Mouse (Mus musculus): ENCODE measurements around the gene Mfsd11. TPM values are rescaled to one million over a fixed set of nuclear protein-coding genes. Genes with fewer than 3 reads are reported as not detected.
"Not testable (repeated sequence)": the region's sequence is repeated elsewhere in the genome, so short reads cannot be mapped to it uniquely, and the experiment has no call there.

The Mfsd11 gene
- polyA plus RNA-seq, 1 experiment from 2014 or later, result 11.8 TPM

GRCm38 (mm10) chr11:116893532-116894442 is 41.5 kb downstream of the Mfsd11 start:
- Histone ChIP-seq H3K4me1 (replicated peaks) (no peaks in the 10 kb centered on the region), H3K36me3 (replicated peaks) (no peaks in the 10 kb centered on the region), H3K9me3 (replicated peaks) (no peaks in the 10 kb centered on the region), H3K4me3 (replicated peaks) (no peak overlapping the region), H3K27me3 (peaks cover 15% of the 10 kb centered on the region; the same call in 1 of the 2 replicates), H3K9ac (no peak overlapping the region), H3K4me2 (no peak overlapping the region), H3K27ac (replicated peaks) (no peak overlapping the region)
- WGBS (ENCODE audit: insufficient replicate concordance), result 61% methylated on average over 19 of the region's 19 CpGs
- no peak for ATAC-seq (ENCODE audit: insufficient read depth)

- Histone ChIP-seq H3K27me3 (0 out of 2 replicates have a peak, but pooled peaks cover 12% of the 10 kb centered on the region), H3K9ac (no peak overlapping the region), H3K4me2 (no peak overlapping the region), H3K4me1 (replicated peaks) (no peaks in the 10 kb centered on the region), H3K9me3 (replicated peaks) (no peaks in the 10 kb centered on the region), H3K4me3 (replicated peaks) (no peak overlapping the region), H3K27ac (replicated peaks) (no peak overlapping the region), H3K36me3 (replicated peaks) (no peaks in the 10 kb centered on the region)
- WGBS (ENCODE audit: insufficient replicate concordance), result 70% methylated on average over 3 of the region's 3 CpGs
- no peak for ATAC-seq (ENCODE audit: insufficient read depth)
These were observed 43.2 kb downstream of the Mfsd11 start for GRCm38 (mm10) chr11:116895402-116895801.

- no peak overlapping the region for H3K4me3 ChIP-seq (replicated peaks)
- peaks cover 16% of the 10 kb centered on the region for H3K27me3 ChIP-seq
- H3K36me3 ChIP-seq (replicated peaks), result no peaks in the 10 kb centered on the region
- no peak overlapping the region for H3K4me2 ChIP-seq
- no peak overlapping the region for H3K9ac ChIP-seq
- no peak overlapping the region for H3K27ac ChIP-seq (replicated peaks)
- 81% methylated on average over 12 of the region's 12 CpGs for WGBS (ENCODE audit: insufficient replicate concordance)
- no peaks in the 10 kb centered on the region for H3K9me3 ChIP-seq (replicated peaks)
- no peak for ATAC-seq (ENCODE audit: insufficient read depth)
- no peaks in the 10 kb centered on the region for H3K4me1 ChIP-seq (replicated peaks)
These were observed 47.0 kb downstream of the Mfsd11 start for GRCm38 (mm10) chr11:116899247-116899646.

- H3K27me3 ChIP-seq, result peaks cover 44% of the 10 kb centered on the region
- WGBS (ENCODE audit: insufficient replicate concordance), result 71% methylated on average over 10 of the region's 10 CpGs
- not testable (repeated sequence) for H3K4me1 ChIP-seq (replicated peaks)
These were observed 50.3 kb downstream of the Mfsd11 start for GRCm38 (mm10) chr11:116902588-116902987.

GRCm38 (mm10) chr11:116905741-116906456 is 53.7 kb downstream of the Mfsd11 start:
- Histone ChIP-seq H3K4me2 (peak overlapping the region; percentile 44), H3K27me3 (peaks cover 48% of the 10 kb centered on the region), H3K4me1 (replicated peaks) (peaks cover 9% of the 10 kb centered on the region), H3K27ac (replicated peaks) (no peak overlapping the region), H3K9ac (no peak overlapping the region), H3K4me3 (replicated peaks) (no peak overlapping the region), H3K36me3 (replicated peaks) (no peaks in the 10 kb centered on the region), H3K9me3 (replicated peaks) (no peaks in the 10 kb centered on the region)
- WGBS (ENCODE audit: insufficient replicate concordance), result 5% methylated on average over 23 of the region's 23 CpGs
- ATAC-seq (ENCODE audit: insufficient read depth), result no peak

More at GRCm38 (mm10) chr11:116902588-116902987, 50.3 kb downstream of the Mfsd11 start:
- not testable (repeated sequence) for ATAC-seq (ENCODE audit: insufficient read depth); H3K27ac ChIP-seq (replicated peaks); H3K9ac ChIP-seq; H3K4me3 ChIP-seq (replicated peaks); H3K9me3 ChIP-seq (replicated peaks); H3K4me2 ChIP-seq; H3K36me3 ChIP-seq (replicated peaks)

- H3K27ac ChIP-seq (replicated peaks), result no peak overlapping the region
- H3K4me3 ChIP-seq (replicated peaks), result no peak overlapping the region
- 73% methylated on average over 16 of the region's 16 CpGs for WGBS (ENCODE audit: insufficient replicate concordance)
- no peak overlapping the region for H3K4me2 ChIP-seq
- H3K27me3 ChIP-seq, result peaks cover 43% of the 10 kb centered on the region
- no peaks in the 10 kb centered on the region for H3K4me1 ChIP-seq (replicated peaks)
- H3K9ac ChIP-seq, result no peak overlapping the region
- H3K36me3 ChIP-seq (replicated peaks), result no peaks in the 10 kb centered on the region
- no peak for ATAC-seq (ENCODE audit: insufficient read depth)
- no peaks in the 10 kb centered on the region for H3K9me3 ChIP-seq (replicated peaks)
These were observed 61.3 kb downstream of the Mfsd11 start for GRCm38 (mm10) chr11:116913573-116913972.

- WGBS (ENCODE audit: insufficient replicate concordance), result 43% methylated on average over 5 of the region's 5 CpGs
These were observed 62.1 kb downstream of the Mfsd11 start for GRCm38 (mm10) chr11:116914267-116914885.

GRCm38 (mm10) chr11:116915241-116915640 is 63.0 kb downstream of the Mfsd11 start:
- no peak overlapping the region for H3K9ac ChIP-seq
- H3K36me3 ChIP-seq (replicated peaks), result no peaks in the 10 kb centered on the region
- peaks cover 60% of the 10 kb centered on the region for H3K27me3 ChIP-seq
- H3K9me3 ChIP-seq (replicated peaks), result no peaks in the 10 kb centered on the region
- H3K4me3 ChIP-seq (replicated peaks), result no peak overlapping the region
- ATAC-seq (ENCODE audit: insufficient read depth), result no peak
- no peak overlapping the region for H3K4me2 ChIP-seq
- H3K27ac ChIP-seq (replicated peaks), result no peak overlapping the region
- H3K4me1 ChIP-seq (replicated peaks), result peaks cover 7% of the 10 kb centered on the region; the same call in 1 of the 2 replicates
- 48% methylated on average over 3 of the region's 3 CpGs for WGBS (ENCODE audit: insufficient replicate concordance)

More at GRCm38 (mm10) chr11:116914267-116914885, 62.1 kb downstream of the Mfsd11 start:
- Histone ChIP-seq H3K27ac (replicated peaks) (no peak overlapping the region), H3K4me1 (replicated peaks) (peaks cover 7% of the 10 kb centered on the region; the same call in 1 of the 2 replicates), H3K9me3 (replicated peaks) (no peaks in the 10 kb centered on the region), H3K27me3 (peaks cover 51% of the 10 kb centered on the region), H3K4me3 (replicated peaks) (no peak overlapping the region), H3K9ac (no peak overlapping the region), H3K36me3 (replicated peaks) (no peaks in the 10 kb centered on the region), H3K4me2 (no peak overlapping the region)
- ATAC-seq (ENCODE audit: insufficient read depth), result no peak

- Histone ChIP-seq H3K4me3 (replicated peaks) (no peak overlapping the region), H3K9me3 (replicated peaks) (no peaks in the 10 kb centered on the region), H3K4me1 (replicated peaks) (peaks cover 7% of the 10 kb centered on the region; the same call in 1 of the 2 replicates), H3K36me3 (replicated peaks) (no peaks in the 10 kb centered on the region), H3K4me2 (no peak overlapping the region), H3K27ac (replicated peaks) (no peak overlapping the region), H3K27me3 (peaks cover 76% of the 10 kb centered on the region), H3K9ac (no peak overlapping the region)
- 32% methylated on average over 7 of the region's 7 CpGs for WGBS (ENCODE audit: insufficient replicate concordance)
- no peak for ATAC-seq (ENCODE audit: insufficient read depth)
These were observed 65.1 kb downstream of the Mfsd11 start for GRCm38 (mm10) chr11:116917361-116917760.

GRCm38 (mm10) chr11:116918323-116919185 is 66.3 kb downstream of the Mfsd11 start, which contains the start of gene Mgat5b:
Gene Mgat5b (plus strand): TSS chr11:116918863.
- H3K36me3 ChIP-seq (replicated peaks), result no peaks in the 10 kb centered on the region
- no peak for ATAC-seq (ENCODE audit: insufficient read depth)
- WGBS (ENCODE audit: insufficient replicate concordance), result 2% methylated on average over 80 of the region's 90 CpGs
- no peaks in the 10 kb centered on the region for H3K9me3 ChIP-seq (replicated peaks)
- H3K4me2 ChIP-seq, result peak within 1 kb of the TSS; percentile 70
- peaks cover 87% of the 10 kb centered on the region for H3K27me3 ChIP-seq
- H3K9ac ChIP-seq, result no peak within 1 kb of the TSS
- H3K4me1 ChIP-seq (replicated peaks), result peaks cover 7% of the 10 kb centered on the region; the same call in 1 of the 2 replicates
- no peak within 1 kb of the TSS for H3K27ac ChIP-seq (replicated peaks)
- H3K4me3 ChIP-seq (replicated peaks), result peak within 1 kb of the TSS; percentile 39
